Mouse (Mus musculus) CH12F3 (cell line): ENCODE data around the gene Tekt3.

Source experiments
- in situ Hi-C: fragments of 300-500 bp; cut with MboI; formaldehyde crosslinking; loops from 2 replicates; pipeline ENCODE4 v1.14.3; 2020; ENCODE audit warnings: low sequenced_read_pairs

Gene Tekt3

DNA sequence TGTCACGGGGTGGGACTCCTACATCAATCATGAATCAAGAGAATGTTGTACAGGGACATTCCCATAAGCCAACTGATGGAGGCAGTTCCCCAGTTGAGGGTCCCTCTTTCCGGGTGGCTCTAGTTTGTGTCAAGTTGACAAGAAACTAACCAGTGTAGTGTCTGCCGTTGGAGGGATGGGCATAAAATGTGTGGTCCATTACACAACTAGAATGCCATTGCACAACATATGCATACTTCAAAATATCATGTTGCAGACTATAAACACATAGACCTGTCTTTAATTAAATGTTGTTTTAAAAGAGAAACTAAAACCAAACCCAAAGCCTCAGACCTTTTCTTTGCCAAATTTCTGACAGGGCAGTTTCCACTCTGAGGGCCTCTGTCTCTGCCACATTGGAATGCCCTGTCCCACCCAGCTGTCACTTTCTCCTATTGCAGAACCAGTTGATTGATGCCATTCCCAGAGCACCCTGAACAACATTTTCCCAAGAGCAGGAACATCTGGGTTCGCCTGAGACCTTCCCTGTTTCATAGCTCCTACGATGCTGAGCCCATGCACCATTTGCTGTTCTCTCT lies 3.0 kb upstream of the Tekt3 start:
- in situ Hi-C loops: no loop called here

DNA sequence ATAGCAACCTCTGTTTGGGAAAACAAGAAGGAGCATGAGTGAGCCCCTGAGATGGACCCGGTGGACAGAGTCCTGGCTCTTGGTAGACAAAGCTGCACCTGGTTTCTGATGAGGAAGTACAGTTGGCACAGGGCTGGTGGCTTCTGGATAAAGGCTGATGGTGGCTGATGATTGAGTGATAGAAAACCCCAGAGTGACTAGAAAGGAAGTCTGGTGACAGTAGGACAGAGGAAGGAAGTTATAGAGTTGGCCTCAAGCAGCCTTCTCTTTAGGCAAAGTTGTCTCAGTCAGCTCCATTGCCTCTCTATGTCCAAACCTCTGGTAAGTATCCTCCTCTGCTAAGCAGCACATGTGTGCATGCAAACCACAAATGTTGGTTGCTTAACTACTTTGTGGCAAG lies 1.5 kb upstream of the Tekt3 start:
- in situ Hi-C loops: no loop called here

- in situ Hi-C loops: no loop called here
Measured at GRCm38 (mm10) chr11:63066526-63066925, 5.1 kb downstream of the Tekt3 start.

GRCm38 (mm10) chr11:63070081-63070480 lies 8.6 kb downstream of the Tekt3 start:
- in situ Hi-C loops: no loop called here

GRCm38 (mm10) chr11:63084536-63084935 lies 23.1 kb downstream of the Tekt3 start:
- in situ Hi-C loops: no loop called here

DNA sequence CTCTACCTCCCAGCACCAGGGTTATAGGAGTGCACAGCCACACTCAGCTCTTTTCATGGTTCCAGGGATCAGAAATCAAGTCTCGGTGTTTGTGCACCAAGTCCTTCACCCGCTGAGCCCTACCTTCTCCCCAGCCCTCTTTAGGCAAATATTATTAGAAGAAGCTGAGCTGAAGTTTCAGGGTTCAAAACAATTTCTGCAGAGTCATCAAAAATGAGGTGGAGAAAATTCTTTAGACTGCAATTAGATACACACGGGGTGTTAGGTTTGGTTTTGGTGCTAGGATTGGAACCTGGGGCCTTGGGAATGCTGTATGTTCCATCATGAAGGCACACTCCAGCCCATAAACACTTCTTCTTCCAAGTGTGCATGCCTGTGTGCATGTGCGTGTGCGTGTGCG lies 27.2 kb downstream of the Tekt3 start:
- in situ Hi-C loops: no loop called here

GRCm38 (mm10) chr11:63090210-63090609 lies 28.8 kb downstream of the Tekt3 start:
- in situ Hi-C loops: no loop called here

DNA sequence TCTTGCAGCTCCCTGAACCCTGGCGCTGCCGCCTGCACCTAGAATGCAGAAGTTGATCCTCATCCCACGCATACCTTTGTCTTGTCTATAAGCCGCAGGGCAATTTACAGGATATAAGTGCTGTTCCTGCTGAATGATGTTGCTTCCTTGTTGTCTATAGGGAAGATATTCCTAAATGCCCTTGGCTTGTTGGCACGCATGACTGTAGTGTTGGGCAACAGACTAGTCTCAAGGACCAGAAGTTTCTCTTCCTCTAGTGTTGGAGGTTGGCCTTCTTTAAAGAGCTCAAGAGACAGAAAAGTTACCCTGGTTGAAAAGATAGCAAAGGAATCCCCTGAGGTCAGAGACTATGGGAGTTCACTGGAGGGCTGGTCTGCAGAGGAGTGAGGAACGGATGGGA lies 29.5 kb downstream of the Tekt3 start:
- in situ Hi-C loops: no loop called here

GRCm38 (mm10) chr11:63092271-63092670 lies 30.8 kb downstream of the Tekt3 start:
- in situ Hi-C loops: no loop called here

- in situ Hi-C loops: no loop called here
Measured at GRCm38 (mm10) chr11:63093601-63094000, 32.1 kb downstream of the Tekt3 start.

- in situ Hi-C loops: no loop called here
Measured at GRCm38 (mm10) chr11:63094496-63094895, 33.0 kb downstream of the Tekt3 start.

GRCm38 (mm10) chr11:63098016-63098415 lies 36.6 kb downstream of the Tekt3 start:
- in situ Hi-C loops: no loop called here

- in situ Hi-C loops: no loop called here
Measured at GRCm38 (mm10) chr11:63099390-63099789, 37.9 kb downstream of the Tekt3 start.

GRCm38 (mm10) chr11:63103256-63103655 lies 41.8 kb downstream of the Tekt3 start:
- in situ Hi-C loops: no loop called here

- in situ Hi-C loops: no loop called here
Measured at GRCm38 (mm10) chr11:63104026-63104425, 42.6 kb downstream of the Tekt3 start.

GRCm38 (mm10) chr11:63109230-63109775 lies 47.8 kb downstream of the Tekt3 start:
- in situ Hi-C loops: no loop called here

GRCm38 (mm10) chr11:63110329-63110728 lies 48.9 kb downstream of the Tekt3 start:
- in situ Hi-C loops: no loop called here

DNA sequence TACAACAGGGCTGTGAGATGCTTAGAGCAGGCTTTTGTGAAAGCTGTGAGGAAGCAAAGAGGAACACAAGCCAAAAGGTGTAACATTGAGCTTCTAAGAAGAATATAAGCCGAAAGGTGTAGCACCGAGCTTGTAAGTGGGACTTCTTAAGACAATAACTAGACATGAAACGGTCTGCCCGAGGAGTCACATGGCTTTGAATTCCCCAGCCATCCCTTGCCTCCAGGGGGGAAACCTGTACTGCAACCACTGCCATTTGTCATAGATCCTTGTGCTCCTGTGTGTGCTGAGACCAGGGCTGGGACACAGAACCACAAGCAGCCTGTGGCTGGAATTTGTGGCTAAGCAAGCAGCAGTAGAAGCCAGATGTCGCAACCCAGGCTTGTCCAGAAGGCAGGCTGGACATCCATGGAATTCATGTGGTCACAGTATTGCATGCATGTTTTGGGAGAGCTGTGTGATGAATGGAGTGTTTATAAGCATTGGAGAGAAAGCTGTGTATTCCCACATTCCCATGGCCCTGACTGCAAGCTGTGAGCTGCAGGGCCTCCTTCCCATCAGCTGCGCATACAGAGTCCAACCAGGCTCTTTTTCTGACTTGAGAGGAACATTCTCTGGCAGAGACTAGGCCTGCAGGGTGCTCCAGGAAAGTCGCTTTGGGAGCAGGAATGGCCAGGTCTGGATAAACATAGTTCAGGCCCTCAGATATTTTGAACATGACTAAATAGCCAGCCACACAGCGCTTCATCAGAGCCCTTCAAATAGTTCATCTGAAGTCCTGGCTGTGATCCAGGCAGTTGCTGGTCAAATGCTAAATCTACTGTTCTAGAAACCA lies 53.6 kb downstream of the Tekt3 start:
- in situ Hi-C loops: no loop called here

- in situ Hi-C loops: no loop called here
Measured at GRCm38 (mm10) chr11:63116652-63117051, 55.2 kb downstream of the Tekt3 start.

GRCm38 (mm10) chr11:63117266-63117665 lies 55.8 kb downstream of the Tekt3 start:
- in situ Hi-C loops: no loop called here

GRCm38 (mm10) chr11:63119791-63120190 lies 58.3 kb downstream of the Tekt3 start:
- in situ Hi-C loops: no loop called here

DNA sequence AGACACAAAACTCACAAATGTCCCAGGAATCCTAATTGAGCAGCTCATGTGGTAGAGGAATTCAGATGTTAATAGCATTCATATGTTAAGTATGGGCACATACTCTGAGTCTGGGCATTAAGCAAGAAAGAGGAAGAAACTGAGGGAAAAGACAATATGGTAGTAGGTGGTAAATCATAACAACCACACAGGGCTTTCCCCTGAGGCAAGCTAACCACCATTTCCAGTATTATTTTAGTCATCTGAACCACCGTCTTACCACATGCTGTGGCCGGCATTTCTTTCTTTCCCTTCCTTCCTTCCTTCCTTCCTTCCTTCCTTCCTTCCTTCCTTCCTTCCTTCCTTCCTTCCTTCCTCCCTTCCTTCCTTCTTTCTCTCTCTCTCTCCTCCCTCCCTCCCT lies 60.8 kb downstream of the Tekt3 start:
- in situ Hi-C loops: no loop called here
